Comparison of ENCODE assay signal across 8 mouse cellular contexts in genomic region chr7:16046101-16046480, GRCm38 (mm10). TPM values are rescaled to one million over a fixed set of nuclear protein-coding genes. Genes with fewer than 3 reads are reported as not detected.
DNase-seq lines count a peak whose midpoint lies in the region; ATAC-seq and TF ChIP-seq lines count a peak whose summit lies in the region.

No protein-coding gene starts in this region.

- peak overlapping the region; percentile 77 for H3K4me3 ChIP-seq in cerebellum, adult 2 months (replicated peaks; ENCODE audit: insufficient read depth, low read depth, low read length)
- peak overlapping the region; percentile 89 for H3K4me3 ChIP-seq in forebrain, embryonic 15.5 days
- peak overlapping the region; percentile 64 for H3K4me3 ChIP-seq in hindbrain, embryonic 12.5 days
- H3K4me3 ChIP-seq in midbrain, embryonic 14.5 days (replicated peaks; ENCODE audit: low read depth, low read length): peak overlapping the region; percentile 86

- peak overlapping the region; percentile 99 for H3K27ac ChIP-seq in cerebellum, adult 2 months (ENCODE audit: insufficient read depth, low read length)
- H3K27ac ChIP-seq in forebrain, embryonic 15.5 days (replicated peaks): peak overlapping the region; percentile 98
- H3K27ac ChIP-seq in hindbrain, embryonic 12.5 days: peak overlapping the region; percentile 98
- peak overlapping the region; percentile 99 for H3K27ac ChIP-seq in midbrain, embryonic 14.5 days (replicated peaks; ENCODE audit: low read depth, low read length)

- no peak for TF ChIP-seq CTCF in cerebellum, adult 2 months (IDR thresholded peaks at IDR 0.05; ENCODE audit: borderline replicate concordance, insufficient read depth, low read depth, low read length)

- H3K4me2 ChIP-seq in forebrain, embryonic 15.5 days (replicated peaks): peak overlapping the region; percentile 75
- H3K4me2 ChIP-seq in hindbrain, embryonic 12.5 days (replicated peaks): peak overlapping the region; percentile 68
- peak overlapping the region; percentile 76 for H3K4me2 ChIP-seq in midbrain, embryonic 14.5 days (ENCODE audit: low read length)

- H3K9ac ChIP-seq in forebrain, embryonic 15.5 days (replicated peaks): peak overlapping the region; percentile 97
- peak overlapping the region; percentile 98 for H3K9ac ChIP-seq in hindbrain, embryonic 12.5 days
- peak overlapping the region; percentile 99 for H3K9ac ChIP-seq in midbrain, embryonic 14.5 days (replicated peaks; ENCODE audit: low read length)

- H3K9me3 ChIP-seq in forebrain, embryonic 15.5 days: no peaks in the 10 kb centered on the region
- H3K9me3 ChIP-seq in hindbrain, embryonic 12.5 days (replicated peaks): no peaks in the 10 kb centered on the region
- no peaks in the 10 kb centered on the region for H3K9me3 ChIP-seq in midbrain, embryonic 14.5 days (ENCODE audit: control insufficient read depth, low read length)

- H3K4me1 ChIP-seq in cerebellum, adult 2 months (ENCODE audit: control insufficient read depth, insufficient read depth, low read length): peaks cover 25% of the 10 kb centered on the region
- peaks cover 57% of the 10 kb centered on the region for H3K4me1 ChIP-seq in forebrain, embryonic 15.5 days
- peaks cover 47% of the 10 kb centered on the region for H3K4me1 ChIP-seq in hindbrain, embryonic 12.5 days
- H3K4me1 ChIP-seq in midbrain, embryonic 14.5 days (ENCODE audit: control insufficient read depth, insufficient read depth, low read length): peaks cover 37% of the 10 kb centered on the region

- no peak for DNase-seq in cerebellum, adult 2 months
- DNase-seq in cerebellum, adult 8-10 months: no peak
- peak; percentile 46 for DNase-seq in adrenal gland, adult 8-10 months
- DNase-seq in liver: peak; percentile 81
- peak; percentile 65 for DNase-seq in midbrain, embryonic 14.5 days
- peak; percentile 54 for DNase-seq in testis, postnatal 10 days (ENCODE audit: low spot score)

- TF ChIP-seq POLR2A in cerebellum, adult 2 months (IDR thresholded peaks at IDR 0.05; ENCODE audit: borderline replicate concordance, insufficient read depth, low read length): no peak

- H3K36me3 ChIP-seq in forebrain, embryonic 15.5 days: no peaks in the 10 kb centered on the region
- no peaks in the 10 kb centered on the region for H3K36me3 ChIP-seq in hindbrain, embryonic 12.5 days
- H3K36me3 ChIP-seq in midbrain, embryonic 14.5 days (ENCODE audit: control insufficient read depth, insufficient read depth, low read length): 0 out of 2 replicates have a peak, but pooled peaks cover 3% of the 10 kb centered on the region

- ATAC-seq in forebrain, embryonic 15.5 days (replicated peaks): peak; percentile 6; the same call in 1 of the 2 replicates
- ATAC-seq in hindbrain, embryonic 12.5 days (ENCODE audit: low FRiP score): 0 out of 2 replicates have a peak, but pooled peaks have one; percentile 6
- no peak; the same call in 1 of the 2 replicates for ATAC-seq in midbrain, embryonic 14.5 days (ENCODE audit: low FRiP score, low TSS enrichment)

- 3% methylated on average over 7 of the region's 7 CpGs for WGBS in cerebellum, adult 2 months
- 2% methylated on average over 7 of the region's 7 CpGs for WGBS in forebrain, embryonic 15.5 days
- 4% methylated on average over 7 of the region's 7 CpGs for WGBS in hindbrain, embryonic 12.5 days
- WGBS in midbrain, embryonic 14.5 days: 3% methylated on average over 7 of the region's 7 CpGs

- no peaks in the 10 kb centered on the region for H3K27me3 ChIP-seq in cerebellum, adult 2 months (ENCODE audit: control insufficient read depth, insufficient read depth, low read length)
- no peaks in the 10 kb centered on the region for H3K27me3 ChIP-seq in forebrain, embryonic 15.5 days
- no peaks in the 10 kb centered on the region for H3K27me3 ChIP-seq in hindbrain, embryonic 12.5 days
- H3K27me3 ChIP-seq in midbrain, embryonic 14.5 days (ENCODE audit: control insufficient read depth, insufficient read depth, low read length): no peaks in the 10 kb centered on the region

RNA-seq across cellular contexts. Expression of gene Bicra, which starts 1.6 kb away (rescaled TPM):
- polyA plus RNA-seq in cerebellum, adult 2 months (2012; rRNA removed): 12.3 and 12.4 TPM in 2 replicates
- 10 to 100 TPM in 3 of 4 experiments, 1 to 10 TPM in 1; 7.2 to 16.9 (median 10.6) TPM for total RNA-seq in adrenal gland, adult 8-10 months (2022)
- 10.1 and 10.7 TPM in 2 replicates for polyA plus RNA-seq in forebrain, embryonic 15.5 days (2015; fragmentation: Nextera tagmentation; extraction: Ambion mirVana)
- 10.3 and 10.7 TPM in 2 replicates for polyA plus RNA-seq in hindbrain, embryonic 12.5 days (2016; fragmentation: Nextera tagmentation; extraction: Ambion mirVana)
- polyA plus RNA-seq in midbrain, embryonic 14.5 days (2014; fragmentation: Nextera tagmentation; extraction: Ambion mirVana): 6.5 and 9.0 TPM in 2 replicates

RNA-seq across cellular contexts. Expression of gene Zfp541, which starts 15.5 kb away (rescaled TPM):
- polyA plus RNA-seq in cerebellum, adult 2 months (2012; rRNA removed): 0.16 and 0.28 TPM in 2 replicates
- total RNA-seq in adrenal gland, adult 8-10 months (2022): under 1 TPM in 3 of 4 experiments, not detected in 1; 0.10 to 0.28 (median 0.12) TPM
- polyA plus RNA-seq in forebrain, embryonic 15.5 days (2015; fragmentation: Nextera tagmentation; extraction: Ambion mirVana): 0.09 TPM in 1 of 2 replicates, not detected in the other
- 0.05 and 0.07 TPM in 2 replicates for polyA plus RNA-seq in hindbrain, embryonic 12.5 days (2016; fragmentation: Nextera tagmentation; extraction: Ambion mirVana)
- polyA plus RNA-seq in midbrain, embryonic 14.5 days (2014; fragmentation: Nextera tagmentation; extraction: Ambion mirVana): 0.09 and 0.13 TPM in 2 replicates

RNA-seq across cellular contexts. Expression of gene Napa, which starts 52.2 kb away (rescaled TPM):
- polyA plus RNA-seq in cerebellum, adult 2 months (2012; rRNA removed): 447 and 471 TPM in 2 replicates
- 100 to 1,000 TPM; 175 to 194 (median 175) TPM for total RNA-seq in adrenal gland, adult 8-10 months (2022)
- polyA plus RNA-seq in forebrain, embryonic 15.5 days (2015; fragmentation: Nextera tagmentation; extraction: Ambion mirVana): 186 and 200 TPM in 2 replicates
- polyA plus RNA-seq in hindbrain, embryonic 12.5 days (2016; fragmentation: Nextera tagmentation; extraction: Ambion mirVana): 182 and 191 TPM in 2 replicates
- polyA plus RNA-seq in midbrain, embryonic 14.5 days (2014; fragmentation: Nextera tagmentation; extraction: Ambion mirVana): 209 and 245 TPM in 2 replicates

Comparison
In these comparisons a context has a peak if more than half of its experiments do, and no peak if none do; other contexts are left out.
1. DNase-seq: peak in adrenal gland, adult 8-10 months (single experiment), liver (single experiment), midbrain, embryonic 14.5 days (single experiment) and testis, postnatal 10 days (single experiment); none in cerebellum, adult 2 months (0 of 2) and cerebellum, adult 8-10 months (single experiment).
2. Peak in every context shown above with its lines, with median percentiles within 50 percentile points of each other: H3K27ac ChIP-seq, H3K4me3 ChIP-seq, H3K4me2 ChIP-seq and H3K9ac ChIP-seq.